Mouse (Mus musculus) urinary bladder, postnatal 0 days (tissue): ENCODE results near the gene Gm11733. TPM values are rescaled to one million over a fixed set of nuclear protein-coding genes. Genes with fewer than 3 reads are reported as not detected.

Source experiments
- polyA plus RNA-seq: library from polyadenylated mRNA; unstranded; fragments of >200 nt; fragmentation: Nextera tagmentation; extraction: Ambion mirVana; gene quantifications from 2 replicates; pipeline ENCODE4 v1.2.1, GENCODE M21; 2015

Gene Gm11733
- not detected in 2 replicates for polyA plus RNA-seq

GRCm38 (mm10) chr11:117484198-117484597 lies at the start of gene Gm11733:
TSS of gene Gm11733 (plus strand) at chr11:117484368.

Other genes with a start within 250 kb of the Gm11733 start
- 4.8 and 5.3 TPM in 2 replicates for gene Tnrc6c, start 169.9 kb downstream of the Gm11733 start, polyA plus RNA-seq